Mouse (Mus musculus): Measurements from ENCODE around the gene Ctsz. TPM values are rescaled to one million over a fixed set of nuclear protein-coding genes. Genes with fewer than 3 reads are reported as not detected.
A peak's percentile ranks its signal among the peaks of the same experiment; 100 is the strongest.

Gene Ctsz
- total and polyA plus RNA-seq, 3 experiments, result 93.7 to 118 TPM; not detected in 1

DNA sequence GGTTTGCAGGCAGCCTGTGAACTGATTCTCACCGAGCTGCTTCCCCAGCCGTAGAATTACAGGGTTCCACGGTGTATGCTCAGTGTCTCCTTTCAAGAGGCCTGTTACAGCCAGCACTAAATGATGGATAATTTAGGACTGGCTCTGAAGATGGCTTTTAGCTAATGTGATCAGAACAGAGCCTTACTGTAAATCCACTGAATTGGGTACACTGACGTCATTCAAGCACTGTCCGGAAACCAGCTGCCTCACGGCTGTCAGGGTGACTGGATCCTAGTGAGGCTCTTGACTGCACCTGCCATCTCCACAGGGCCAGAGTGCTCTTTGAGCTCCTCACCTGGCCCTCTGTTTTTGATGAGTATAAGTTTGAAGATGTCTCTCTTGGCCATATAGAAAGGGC is 17.7 kb downstream of the Ctsz start:
- Histone ChIP-seq H3K27ac (ENCODE audit: control insufficient read depth, low read depth, low read length) (no peak overlapping the region), H3K79me2 (ENCODE audit: control insufficient read depth, insufficient read depth, low read length, poor library complexity) (peaks cover 8% of the 10 kb centered on the region), H3K9me3 (replicated peaks; ENCODE audit: insufficient read depth, low read length) (no peaks in the 10 kb centered on the region), H3K4me1 (ENCODE audit: control insufficient read depth in 1 of 2, insufficient read depth in 2 of 2, low read length in 2 of 2) (peaks cover 2 to 5% of the 10 kb centered on the region in 2 experiments; a peak in 2 of 4 replicates), H3K4me3 (ENCODE audit: control insufficient read depth in 1 of 2, insufficient read depth in 1 of 2, low read depth in 2 of 2, low read length in 2 of 2) (no peak overlapping the region), H3K27me3 (ENCODE audit: control insufficient read depth in 1 of 2, insufficient read depth in 2 of 2, low read length in 2 of 2) (no peaks in the 10 kb centered on the region), H3K36me3 (ENCODE audit: control insufficient read depth in 1 of 2, insufficient read depth in 2 of 2, low read length in 2 of 2) (no peaks in the 10 kb centered on the region; a peak in 1 of 4 replicates), H3K9ac (ENCODE audit: control insufficient read depth, low read depth, low read length, poor library complexity, severe bottlenecking) (no peak overlapping the region)
- DNase-seq (ENCODE audit: low read depth, low spot score), result no peak
- TF ChIP-seq USF2 (IDR thresholded peaks at IDR 0.05; ENCODE audit: borderline replicate concordance in 1 of 2, insufficient read depth in 1 of 2, low read depth in 1 of 2, low read length in 2 of 2) (no peak), ELF1 (IDR thresholded peaks at IDR 0.05; ENCODE audit: low read depth, low read length) (no peak), USF1 (IDR thresholded peaks at IDR 0.05; ENCODE audit: low read depth, low read length) (no peak), CTCF (IDR thresholded peaks at IDR 0.05 in 2 of 3, conservative IDR thresholded peaks at IDR 0.05 in 1 of 3; ENCODE audit: control insufficient read depth in 1 of 3, insufficient read depth in 1 of 3, low read depth in 2 of 3, low read length in 3 of 3, poor library complexity in 1 of 3, severe bottlenecking in 1 of 3) (no peak), ZNF384 (IDR thresholded peaks at IDR 0.05; ENCODE audit: low read depth, low read length) (no peak), CHD1 (IDR thresholded peaks at IDR 0.05; ENCODE audit: low read depth, low read length) (no peak), RCOR1 (IDR thresholded peaks at IDR 0.05; ENCODE audit: low read depth, low read length) (no peak), MYC (IDR thresholded peaks at IDR 0.05; ENCODE audit: low read depth, low read length) (no peak), GATA1 (IDR thresholded peaks at IDR 0.05; ENCODE audit: low read depth, low read length) (no peak), GABPA (IDR thresholded peaks at IDR 0.05; ENCODE audit: low read depth, low read length) (no peak), MXI1 (IDR thresholded peaks at IDR 0.05; ENCODE audit: low read depth, low read length) (no peak), SMC3 (IDR thresholded peaks at IDR 0.05; ENCODE audit: low read depth, low read length) (no peak), ZMIZ1 (IDR thresholded peaks at IDR 0.05; ENCODE audit: low read depth, low read length) (no peak), MAZ (IDR thresholded peaks at IDR 0.05; ENCODE audit: low read depth, low read length) (no peak), UBTF (IDR thresholded peaks at IDR 0.05; ENCODE audit: borderline replicate concordance, insufficient read depth, low read depth, low read length) (no peak), TCF12 (IDR thresholded peaks at IDR 0.05; ENCODE audit: low read depth, low read length) (no peak), TBP (IDR thresholded peaks at IDR 0.05; ENCODE audit: low read depth, low read length) (no peak), ZC3H11A (IDR thresholded peaks at IDR 0.05; ENCODE audit: low read depth, low read length) (no peak), SIN3A (IDR thresholded peaks at IDR 0.05; ENCODE audit: low read length) (no peak)

DNA sequence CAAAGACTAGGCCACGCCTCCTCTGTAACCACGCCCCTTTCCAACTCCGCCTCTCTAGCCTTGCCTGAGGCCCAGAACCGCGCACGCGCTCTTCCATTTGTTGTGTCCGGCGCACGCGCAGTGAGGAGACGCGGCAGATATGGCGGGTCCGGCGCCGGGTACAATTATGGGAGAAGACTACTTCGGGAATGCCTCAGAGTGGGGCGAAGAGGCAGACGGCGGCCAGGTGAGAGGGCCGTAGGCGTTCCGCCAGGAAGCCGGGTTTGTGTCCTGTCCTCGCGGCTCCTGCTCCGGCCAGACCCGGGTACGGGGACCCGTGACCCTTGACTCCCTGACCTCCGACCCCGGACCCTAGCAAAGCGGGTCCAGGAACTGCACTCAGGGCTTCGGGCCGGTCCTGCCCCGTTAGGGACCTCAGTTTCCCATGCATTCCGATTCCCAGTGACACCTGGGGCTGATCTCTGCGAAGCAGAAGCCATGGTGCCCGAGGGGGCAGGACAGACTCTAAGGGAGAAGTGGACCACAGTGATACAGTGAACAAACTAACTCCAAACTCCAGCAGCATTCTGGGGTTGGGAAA is 23.0 kb downstream of the Ctsz start, which contains the start of gene Nelfcd:
Nelfcd (plus strand) TSS at position 74 of the 580 bp plus-strand sequence.
- H3K27me3 ChIP-seq (ENCODE audit: control insufficient read depth in 1 of 2, insufficient read depth in 2 of 2, low read length in 2 of 2), result no peaks in the 10 kb centered on the region
- TF ChIP-seq HCFC1 (IDR thresholded peaks at IDR 0.05; ENCODE audit: low read depth, low read length) (peak; percentile 76; the same call in 1 of the 2 replicates), ELF1 (IDR thresholded peaks at IDR 0.05; ENCODE audit: low read depth, low read length) (no peak), ETS1 (IDR thresholded peaks at IDR 0.05; ENCODE audit: low read depth, low read length) (no peak), POLR2AphosphoS5 (IDR thresholded peaks at IDR 0.05; ENCODE audit: borderline replicate concordance, low read depth, low read length) (no peak), USF1 (IDR thresholded peaks at IDR 0.05; ENCODE audit: low read depth, low read length) (0 out of 2 replicates have a peak, but pooled peaks have one; percentile 3), ZNF384 (IDR thresholded peaks at IDR 0.05; ENCODE audit: low read depth, low read length) (no peak), NELFE (IDR thresholded peaks at IDR 0.05; ENCODE audit: low read depth, low read length) (peak; percentile 89), UBTF (IDR thresholded peaks at IDR 0.05; ENCODE audit: borderline replicate concordance, insufficient read depth, low read depth, low read length) (no peak), POLR2A (IDR thresholded peaks at IDR 0.05; ENCODE audit: control insufficient read depth in 1 of 2, insufficient read depth in 1 of 2, low read depth in 1 of 2, low read length in 2 of 2, poor library complexity in 1 of 2) (peak; percentile 45 to 81; a peak in 3 of 4 replicates), ZKSCAN1 (IDR thresholded peaks at IDR 0.05; ENCODE audit: low read depth, low read length) (no peak), TCF12 (IDR thresholded peaks at IDR 0.05; ENCODE audit: low read depth, low read length) (peak; percentile 46), BHLHE40 (IDR thresholded peaks at IDR 0.05; ENCODE audit: borderline replicate concordance, low read depth, low read length) (no peak), RAD21 (IDR thresholded peaks at IDR 0.05; ENCODE audit: low read depth, low read length) (no peak), GATA1 (IDR thresholded peaks at IDR 0.05; ENCODE audit: low read depth, low read length) (no peak), POLR2AphosphoS2 (IDR thresholded peaks at IDR 0.05; ENCODE audit: low read length) (peak; percentile 49; the same call in 1 of the 2 replicates), CHD2 (IDR thresholded peaks at IDR 0.05; ENCODE audit: low read length) (peak; percentile 54; the same call in 1 of the 2 replicates), MAX (IDR thresholded peaks at IDR 0.05; ENCODE audit: low read length) (0 out of 2 replicates have a peak, but pooled peaks have one; percentile 24), EP300 (IDR thresholded peaks at IDR 0.05; ENCODE audit: low read depth in 1 of 2, low read length in 2 of 2) (no peak)

More for the DNA sequence above, 23.0 kb downstream of the Ctsz start, which contains the start of gene Nelfcd:
- peak within 1 kb of the TSS; percentile 92 to 94 for H3K4me3 ChIP-seq (ENCODE audit: control insufficient read depth in 1 of 2, insufficient read depth in 1 of 2, low read depth in 2 of 2, low read length in 2 of 2)
- H3K36me3 ChIP-seq (ENCODE audit: control insufficient read depth in 1 of 2, insufficient read depth in 2 of 2, low read length in 2 of 2), result no peaks in the 10 kb centered on the region; a peak in 1 of 4 replicates
- peak; percentile 96 for DNase-seq (ENCODE audit: low read depth, low spot score)
- peak within 1 kb of the TSS; percentile 48 for H3K27ac ChIP-seq (ENCODE audit: control insufficient read depth, low read depth, low read length)
- H3K9ac ChIP-seq (ENCODE audit: control insufficient read depth, low read depth, low read length, poor library complexity, severe bottlenecking), result peak within 1 kb of the TSS; percentile 94
- H3K79me2 ChIP-seq (ENCODE audit: control insufficient read depth, insufficient read depth, low read length, poor library complexity), result peaks cover 12% of the 10 kb centered on the region
- H3K9me3 ChIP-seq (replicated peaks; ENCODE audit: insufficient read depth, low read length), result no peaks in the 10 kb centered on the region
- peaks cover 2 to 5% of the 10 kb centered on the region in 2 experiments; a peak in 2 of 4 replicates for H3K4me1 ChIP-seq (ENCODE audit: control insufficient read depth in 1 of 2, insufficient read depth in 2 of 2, low read length in 2 of 2)

All from MEL (cell line).